Mouse (Mus musculus) spleen, postnatal 10 days (tissue): Measurements from ENCODE around the gene Cdc42bpa.
"Not testable (repeated sequence)": the region's sequence is repeated elsewhere in the genome, so short reads cannot be mapped to it uniquely, and the experiment has no call there.

Source experiments
- DNase-seq, 2 experiments: peaks; one replicate each; pipeline ENCODE4 v3.0.0; 2021 to 2022; ENCODE audit warnings: low spot score in 2 of 2

Cdc42bpa gene

DNA sequence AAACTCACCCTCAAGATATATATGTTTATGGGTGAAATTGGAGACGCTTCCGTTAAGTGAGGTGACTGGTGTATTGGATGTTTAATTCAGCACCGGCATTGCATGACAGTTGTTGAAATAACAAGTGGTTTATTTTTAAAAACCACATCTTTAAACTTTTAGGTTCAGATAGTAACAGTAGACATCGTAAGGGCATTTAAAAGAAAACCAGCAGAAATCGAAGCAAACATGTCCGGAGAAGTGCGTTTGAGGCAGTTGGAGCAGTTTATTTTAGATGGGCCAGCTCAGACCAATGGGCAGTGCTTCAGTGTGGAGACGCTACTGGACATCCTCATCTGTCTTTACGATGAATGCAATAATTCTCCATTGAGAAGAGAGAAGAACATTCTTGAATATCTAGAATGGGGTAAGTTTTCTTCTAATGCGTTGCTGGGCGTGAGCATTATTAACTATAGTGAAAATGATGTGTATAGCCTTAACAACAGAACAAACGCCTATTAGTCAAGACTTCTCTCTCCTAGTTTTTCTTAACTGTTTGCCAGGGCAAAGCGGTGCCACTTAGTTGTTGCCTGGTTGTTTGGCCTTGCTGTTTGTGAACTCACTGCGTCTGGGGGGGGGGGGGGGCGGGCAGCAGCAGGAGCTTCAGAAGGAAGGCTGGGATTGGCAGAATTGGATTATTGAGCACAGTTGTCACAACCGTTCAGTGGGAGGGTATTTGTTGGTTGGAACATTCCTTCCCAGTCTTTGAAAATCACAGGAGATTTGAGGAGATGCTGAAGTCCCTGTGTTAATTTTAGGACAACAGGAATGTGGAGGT lies 818 bp downstream of the Cdc42bpa start:
- peak in 1 of 2 experiments; percentile 18 for DNase-seq

DNA sequence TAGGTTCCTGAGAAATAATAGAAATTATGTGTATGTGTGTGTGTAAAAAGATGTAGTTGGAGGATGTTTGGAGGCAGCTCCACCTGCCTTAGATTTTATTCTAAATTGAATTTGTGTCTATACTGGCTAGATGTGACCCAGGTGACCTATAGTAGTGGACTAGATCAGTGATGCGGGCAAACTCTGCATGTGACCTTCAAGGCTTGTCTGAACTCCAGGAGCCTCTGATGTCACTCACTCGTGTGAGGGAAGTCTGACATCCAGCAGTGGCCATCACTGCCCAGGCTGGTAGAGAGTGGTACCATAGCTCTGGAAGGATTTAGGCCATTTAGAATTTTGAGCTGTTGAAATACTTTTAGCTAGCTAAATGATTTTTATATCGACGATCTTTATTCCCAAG lies 1.5 kb downstream of the Cdc42bpa start:
- DNase-seq = no peak

DNA sequence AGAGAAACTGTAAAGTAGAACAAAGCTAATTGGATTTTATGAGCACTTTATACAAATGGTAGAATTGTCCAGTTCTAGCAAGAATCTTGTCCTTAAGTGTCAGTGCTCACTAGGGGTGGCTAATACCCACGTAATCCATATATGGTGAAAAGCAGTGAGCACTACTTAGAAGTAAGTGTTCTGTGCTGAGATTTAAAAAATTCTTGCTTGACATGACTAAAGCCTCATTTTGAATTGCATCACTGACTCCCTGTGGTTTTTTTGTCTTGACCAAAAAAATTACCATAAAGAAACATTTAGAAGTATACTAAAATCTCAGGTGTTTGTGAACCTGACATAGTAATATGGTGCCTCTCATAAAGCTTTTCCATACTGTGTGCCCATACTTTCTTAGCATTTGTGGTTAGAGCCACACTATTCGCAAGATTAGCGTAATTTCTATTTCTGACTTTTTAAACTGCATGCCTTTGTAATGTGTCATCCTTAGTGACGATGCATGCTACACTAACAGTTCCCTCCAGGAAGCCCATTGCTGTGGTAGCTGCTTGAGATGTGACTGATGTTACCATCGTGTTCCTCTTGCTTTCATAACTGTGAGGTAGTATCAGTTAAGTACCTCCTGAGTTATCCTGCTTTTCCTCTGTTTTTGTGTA lies 9.6 kb downstream of the Cdc42bpa start:
- no peak for DNase-seq

DNA sequence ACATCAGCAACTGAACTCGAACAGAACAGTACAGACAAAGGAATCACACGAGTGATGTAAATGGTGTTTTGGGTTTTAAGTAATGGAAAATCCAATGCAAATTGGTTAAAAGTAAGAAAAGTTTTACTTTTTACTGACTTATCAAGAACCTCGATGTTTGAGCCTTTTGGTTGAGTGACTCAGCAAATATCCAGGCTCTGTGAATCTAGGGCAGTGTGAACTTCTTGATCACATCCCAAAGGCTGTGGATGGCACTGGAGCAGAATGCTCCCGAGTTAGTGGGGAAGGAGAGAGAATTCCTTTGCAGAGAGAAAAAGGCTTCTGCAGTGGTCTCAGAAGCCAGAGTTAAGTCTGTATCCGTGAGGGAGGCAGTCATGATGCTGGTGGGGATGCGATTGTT lies 14.7 kb downstream of the Cdc42bpa start:
- DNase-seq = no peak

DNA sequence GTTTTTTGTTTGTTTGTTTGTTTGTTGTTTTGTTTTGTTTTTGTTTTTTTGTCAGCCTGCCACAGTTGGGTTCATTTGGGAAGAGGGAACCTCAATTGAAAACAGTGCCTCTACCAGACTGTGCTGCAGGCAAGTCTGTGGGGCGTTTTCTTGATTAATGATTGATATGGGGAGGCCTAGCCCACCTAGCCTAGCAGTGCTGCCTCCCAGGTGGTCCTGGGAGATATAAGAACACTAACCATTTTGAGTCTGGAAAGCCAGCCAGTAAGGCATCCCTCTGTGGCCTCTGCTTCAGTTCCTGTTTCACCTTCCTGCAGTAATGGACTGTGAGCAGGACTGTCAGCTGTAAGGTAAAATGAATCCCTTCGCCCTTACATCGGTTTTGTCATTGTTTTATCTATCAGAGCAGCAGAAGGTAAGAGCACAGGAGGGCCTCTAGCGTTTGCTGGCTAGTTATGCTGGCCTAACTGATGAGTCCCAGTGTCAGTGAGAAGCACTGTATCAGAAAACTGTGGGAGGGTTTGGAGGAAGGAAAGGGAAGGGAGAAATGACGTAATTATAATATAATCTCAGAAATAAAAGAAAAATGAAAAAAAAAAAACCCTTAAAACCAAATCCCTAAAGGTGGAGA lies 15.5 kb downstream of the Cdc42bpa start:
- no peak for DNase-seq

DNA sequence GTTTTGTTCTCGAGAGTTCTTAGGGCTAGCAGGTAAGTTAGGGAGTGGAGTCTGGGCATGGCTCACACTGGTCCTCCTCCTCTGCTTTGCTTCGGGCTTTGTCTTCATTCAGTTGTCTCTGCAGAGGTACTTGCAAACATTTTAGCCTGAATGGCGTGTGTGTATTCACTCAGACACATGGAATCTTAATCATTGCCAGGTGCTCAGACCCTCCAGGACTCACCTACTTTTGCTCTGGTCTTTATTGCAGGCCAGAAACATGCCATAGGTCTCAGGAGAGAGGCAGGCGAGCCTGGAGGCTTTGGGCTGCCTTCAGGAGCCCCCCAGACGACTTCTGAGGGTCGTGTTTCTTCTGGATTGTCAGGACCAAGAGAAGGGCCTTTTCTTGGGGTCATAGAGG lies 17.2 kb downstream of the Cdc42bpa start:
- DNase-seq = no peak

DNA sequence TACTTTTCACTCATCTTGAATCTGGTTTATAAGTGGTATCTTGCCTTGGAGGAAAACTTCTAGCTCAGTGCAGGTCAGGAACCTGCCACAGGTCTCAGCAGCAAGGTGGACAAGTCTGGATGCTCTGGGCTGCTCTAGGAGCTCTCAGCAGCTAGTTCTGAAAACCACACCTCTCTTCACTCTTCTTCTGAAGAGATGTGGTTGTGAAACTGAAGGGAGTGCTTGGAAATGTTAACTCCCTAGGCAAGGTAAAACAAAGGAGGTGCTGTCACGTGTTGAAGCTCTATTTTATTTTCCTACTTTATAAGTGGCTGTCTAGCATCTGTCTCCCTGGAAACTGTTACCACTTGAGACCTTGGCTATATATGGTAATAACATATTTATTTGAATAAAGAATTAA lies 18.5 kb downstream of the Cdc42bpa start:
- DNase-seq = no peak

DNA sequence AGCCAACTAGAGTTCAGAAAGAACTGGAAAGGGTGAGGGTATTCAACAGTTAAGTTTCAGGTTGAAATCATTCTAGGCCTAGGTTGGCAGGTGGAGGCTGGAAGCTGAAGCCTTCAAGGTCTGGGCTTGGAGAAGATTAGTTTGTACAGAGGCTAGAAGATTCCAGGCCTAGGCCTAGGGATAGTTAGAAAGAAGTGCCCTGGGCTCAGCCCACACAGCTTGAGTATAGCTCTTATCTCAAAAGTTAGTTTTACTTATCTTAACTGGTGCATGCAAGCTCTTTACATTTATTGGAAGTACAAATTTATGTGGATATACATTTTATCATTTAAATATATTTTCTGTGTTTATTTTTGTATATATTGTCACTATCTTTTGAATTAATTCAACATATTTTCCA lies 21.4 kb downstream of the Cdc42bpa start:
- no peak for DNase-seq

DNA sequence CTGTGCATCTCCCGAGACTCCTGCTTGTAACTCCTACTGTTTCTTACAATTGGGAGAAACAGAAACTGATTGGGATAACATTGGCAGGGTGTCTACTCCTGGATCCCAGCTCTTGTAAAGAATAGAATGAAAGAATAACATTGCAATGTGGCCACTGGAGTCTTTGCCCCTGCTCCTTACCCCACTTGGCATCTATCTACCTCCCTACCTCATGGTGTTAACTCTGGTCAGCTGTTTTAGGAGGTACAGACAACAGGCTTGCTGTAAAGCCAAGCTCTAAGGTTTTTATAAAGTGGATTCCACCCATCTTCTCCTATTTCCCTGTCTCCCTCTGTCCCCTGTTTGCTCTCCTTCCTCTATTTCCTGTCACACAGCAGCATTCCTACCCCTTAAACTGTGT lies 21.9 kb downstream of the Cdc42bpa start:
- no peak for DNase-seq

DNA sequence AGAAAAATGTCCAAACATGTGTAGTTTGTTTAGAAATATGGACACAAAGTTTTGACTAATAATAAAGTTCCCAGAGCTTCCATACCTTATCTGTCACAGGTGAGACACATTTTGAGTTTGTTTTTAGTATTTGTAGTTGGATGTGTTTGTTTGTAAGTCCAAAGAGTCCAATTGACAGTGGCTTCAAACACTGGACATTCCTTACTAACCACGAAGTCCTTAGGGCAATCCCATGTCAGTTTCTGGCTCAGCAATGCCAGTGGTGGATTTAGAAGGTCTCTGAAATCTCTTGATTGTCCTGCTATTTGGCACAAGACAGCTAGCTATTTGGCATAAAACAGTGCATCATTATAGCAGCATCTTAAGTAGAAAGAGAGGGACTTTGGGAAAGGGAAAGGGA lies 22.7 kb downstream of the Cdc42bpa start:
- DNase-seq = no peak

DNA sequence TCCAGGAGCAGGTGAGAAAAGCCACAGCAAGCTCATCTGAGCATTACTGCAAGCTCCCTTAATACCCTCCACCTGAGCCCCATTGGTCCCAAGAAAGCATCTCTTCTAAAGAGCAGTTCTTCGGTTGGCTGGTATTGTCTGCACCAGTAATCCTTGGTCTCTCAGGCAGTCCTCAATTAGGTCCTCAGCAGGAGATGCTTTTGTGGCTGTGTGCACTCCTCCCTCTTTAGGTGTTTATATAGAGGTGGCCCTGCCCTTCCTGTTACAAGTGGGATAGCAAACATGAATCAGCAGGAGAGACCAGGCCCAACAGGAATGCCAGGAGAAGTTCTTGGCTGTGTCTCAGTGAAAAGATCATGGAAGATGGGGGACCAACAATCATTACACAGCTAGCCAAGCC lies 23.9 kb downstream of the Cdc42bpa start:
- no peak for DNase-seq

DNA sequence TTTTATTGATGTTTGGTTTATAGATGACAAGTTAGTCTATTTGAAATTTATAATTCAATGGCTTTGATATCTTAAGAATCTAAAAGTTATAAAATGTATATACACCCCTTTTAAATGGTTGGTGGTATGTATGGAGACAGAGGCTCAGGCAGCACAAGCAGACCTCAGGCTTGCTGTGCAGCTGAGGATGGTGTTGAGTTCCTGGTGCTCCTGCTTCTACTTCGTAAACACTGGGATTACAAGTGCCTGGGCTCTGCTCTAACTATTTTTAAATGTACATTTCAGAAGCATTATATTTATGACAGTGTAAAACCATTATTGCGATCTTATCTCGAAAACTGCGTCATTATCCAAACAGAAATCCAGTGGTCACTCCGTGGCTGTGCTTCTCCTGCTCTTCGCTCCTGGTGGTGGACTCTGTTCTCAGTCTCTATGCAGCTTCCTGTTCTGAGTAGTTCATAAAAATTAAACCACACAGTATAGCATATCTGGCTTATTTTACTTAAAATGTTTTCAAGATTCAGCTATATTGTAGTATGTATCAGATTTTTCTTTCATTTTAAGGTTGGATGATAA lies 31.5 kb downstream of the Cdc42bpa start:
- DNase-seq = no peak

DNA sequence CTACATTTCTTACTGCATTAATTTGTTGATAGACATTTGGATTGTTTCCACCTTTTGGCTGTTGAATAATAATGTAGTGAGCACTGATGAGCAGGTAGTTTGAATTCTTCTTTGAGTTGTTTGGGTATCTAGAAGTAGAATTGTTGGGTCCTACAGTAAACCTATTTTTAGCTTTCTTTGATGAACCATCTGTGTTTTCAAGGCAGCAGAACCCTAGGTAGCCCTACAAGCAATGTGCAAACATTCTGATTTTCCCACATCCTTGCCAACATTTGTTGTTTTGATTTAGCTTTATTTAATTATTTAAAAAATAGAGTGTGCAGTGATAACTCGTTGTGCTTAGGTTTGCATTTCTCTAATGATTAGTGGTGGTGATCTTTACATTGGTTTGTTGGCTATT lies 32.0 kb downstream of the Cdc42bpa start:
- DNase-seq = no peak

DNA sequence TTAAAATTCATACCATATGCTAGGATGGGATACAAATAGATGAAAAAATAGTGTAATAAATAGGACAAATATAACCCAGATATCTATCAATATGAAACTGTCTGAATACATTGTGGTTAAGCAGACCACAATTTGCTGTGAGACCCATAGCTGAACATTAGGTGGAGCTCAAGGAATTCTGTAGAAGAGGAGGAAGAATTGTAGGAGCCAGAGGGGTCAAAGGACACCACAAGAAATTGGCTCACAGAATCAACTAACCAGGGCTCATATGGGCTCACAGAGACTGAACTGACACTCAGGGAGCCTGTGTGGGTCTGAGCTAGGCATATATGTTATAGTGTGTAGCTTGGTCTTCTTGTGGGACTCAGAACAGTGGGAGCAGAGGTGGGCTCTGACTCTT lies 47.8 kb downstream of the Cdc42bpa start:
- DNase-seq = no peak

DNA sequence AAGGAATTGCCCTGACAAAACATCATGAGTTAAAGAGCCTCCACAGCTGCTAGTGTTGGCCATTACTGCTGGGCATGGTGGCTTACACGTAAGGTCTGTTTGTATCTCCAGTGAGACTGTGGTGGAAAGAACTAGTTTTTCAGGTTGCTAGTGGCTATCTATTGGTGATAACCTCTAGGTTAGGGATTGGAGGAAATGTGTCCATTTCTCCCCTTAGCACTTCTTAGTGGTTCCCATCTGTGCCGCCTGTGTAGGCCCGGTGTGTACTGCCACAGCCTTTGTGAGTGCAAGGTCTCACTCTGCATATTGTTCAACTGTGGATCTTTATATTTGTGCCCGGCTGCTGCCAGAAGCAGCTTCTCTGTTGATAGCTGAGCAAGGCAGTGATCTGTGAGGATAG lies 53.2 kb downstream of the Cdc42bpa start:
- no peak for DNase-seq

DNA sequence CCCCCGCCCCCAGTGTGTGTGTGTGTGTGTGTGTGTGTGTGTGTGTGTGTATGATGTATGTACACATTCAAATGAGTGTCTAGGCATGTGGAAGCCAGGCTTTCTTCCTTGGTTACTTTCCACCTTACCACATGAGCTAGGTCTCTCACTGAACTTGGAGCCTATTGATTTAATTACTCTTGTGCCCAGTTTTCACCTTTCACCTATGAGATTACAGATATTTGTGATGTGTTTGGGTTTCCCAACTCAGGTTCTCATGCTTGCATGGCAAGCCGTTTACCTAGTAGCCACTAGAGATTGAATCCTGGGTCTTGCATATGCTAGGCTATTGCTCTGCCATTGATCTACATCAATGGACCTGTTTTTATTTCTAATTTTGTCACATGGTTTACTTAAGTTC lies 57.9 kb downstream of the Cdc42bpa start:
- DNase-seq = no peak

DNA sequence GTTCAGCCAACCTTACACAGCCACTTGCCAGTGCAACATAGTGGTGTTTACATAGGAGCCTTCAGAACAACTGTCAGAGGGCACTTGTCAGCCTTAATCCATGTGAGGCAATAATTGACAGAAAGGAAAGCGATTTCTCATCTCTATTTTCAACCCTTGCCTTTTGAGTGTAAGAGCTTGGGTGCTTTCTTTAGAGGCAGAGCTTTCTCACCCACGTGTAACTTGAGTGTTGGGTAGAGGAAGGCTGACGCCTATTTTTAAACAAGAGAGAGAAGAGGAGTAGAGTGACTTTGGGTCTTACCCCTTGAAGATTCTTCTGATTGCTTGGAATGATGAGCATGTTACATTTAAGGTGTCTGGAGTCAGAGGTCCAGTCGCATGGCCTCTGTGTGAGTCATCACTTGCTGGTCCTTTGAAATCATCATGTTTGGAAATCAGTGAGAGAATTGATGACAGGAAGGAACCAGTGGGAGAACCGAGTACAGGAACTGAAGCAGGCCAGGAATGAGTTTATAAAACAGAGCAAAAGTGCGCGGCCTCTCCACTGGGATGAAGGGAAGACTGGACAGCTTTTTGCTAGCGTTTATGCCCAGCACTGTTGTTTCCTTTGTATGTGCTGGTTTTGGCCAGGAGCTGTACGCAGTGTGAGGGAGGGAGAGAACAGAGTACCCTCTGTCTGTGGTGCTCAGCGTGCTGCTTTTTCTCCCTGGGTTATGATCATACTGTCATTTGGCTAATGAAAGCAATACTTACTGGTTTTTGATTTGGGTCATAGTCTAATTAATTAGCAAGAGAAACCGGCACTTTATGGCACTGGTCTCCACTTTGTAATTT lies 61.4 kb downstream of the Cdc42bpa start:
- no peak for DNase-seq

DNA sequence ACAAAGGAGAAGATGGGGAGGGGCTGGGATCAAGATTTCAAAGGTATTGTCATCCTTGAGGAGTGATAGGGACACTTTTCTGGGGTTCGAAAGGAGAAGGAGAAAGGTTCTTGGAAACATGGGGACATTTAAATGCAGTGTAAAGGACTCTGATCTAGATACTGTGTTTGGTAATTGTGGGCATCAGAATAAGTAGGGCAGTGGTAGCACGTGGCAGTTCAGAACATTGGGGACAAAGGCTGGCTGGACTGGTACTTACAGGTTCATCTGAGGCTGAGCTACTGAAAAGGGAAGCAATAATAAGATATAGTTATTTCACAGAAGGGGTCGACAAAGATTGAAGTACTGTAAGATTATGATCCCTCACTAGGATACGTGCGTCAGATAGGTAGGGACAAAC lies 63.2 kb downstream of the Cdc42bpa start:
- no peak for DNase-seq

DNA sequence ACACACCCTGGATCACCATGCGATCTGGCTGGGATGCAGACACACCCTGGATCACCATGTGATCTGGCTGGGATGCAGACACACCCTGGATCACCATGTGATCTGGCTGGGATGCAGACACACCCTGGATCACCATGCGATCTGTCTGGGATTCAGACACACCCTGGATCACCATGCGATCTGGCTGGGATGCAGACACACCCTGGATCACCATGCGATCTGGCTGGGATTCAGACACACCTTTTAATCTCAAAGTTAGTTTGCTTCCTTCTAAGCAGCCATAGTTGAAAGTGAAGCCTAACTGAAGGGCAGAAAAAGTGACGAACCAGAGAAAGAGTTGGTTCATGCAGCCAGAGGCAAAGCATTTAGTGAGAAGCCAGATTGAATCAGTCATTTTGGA lies 69.6 kb downstream of the Cdc42bpa start:
- not testable (repeated sequence) for DNase-seq

DNA sequence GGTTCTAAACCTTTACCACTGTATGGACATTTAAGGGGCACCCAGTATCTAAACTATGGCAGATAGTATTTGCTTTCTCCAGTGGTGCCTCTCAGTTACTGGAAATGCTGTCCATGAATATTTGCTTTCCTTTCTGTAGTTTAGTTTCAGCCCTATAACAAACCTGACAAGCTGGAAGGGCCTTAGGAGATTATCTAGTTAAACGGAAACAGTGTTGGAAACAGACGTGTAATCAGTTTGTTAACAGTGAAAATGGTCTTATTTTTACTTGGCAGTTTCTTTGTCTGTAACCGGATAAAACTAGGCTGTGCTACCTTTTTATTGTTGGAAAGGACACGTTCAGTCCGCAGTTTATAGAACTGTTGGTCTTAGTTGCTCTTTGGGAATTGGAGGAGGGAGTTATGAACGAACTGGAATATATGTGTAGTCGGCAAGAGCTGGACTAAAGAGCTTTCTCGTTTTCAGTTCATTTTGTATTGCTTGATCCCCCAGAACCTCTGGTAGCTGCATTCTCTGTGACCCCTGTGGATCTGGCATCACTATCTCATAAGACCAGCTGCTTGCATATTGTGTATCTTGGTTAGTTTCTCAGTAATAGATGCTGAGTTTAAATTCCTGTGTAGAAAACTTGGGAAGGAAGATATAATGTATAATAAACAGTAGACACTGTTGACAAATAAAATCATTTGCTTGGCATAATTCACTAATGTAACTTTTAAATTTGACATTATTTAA lies 70.5 kb downstream of the Cdc42bpa start:
- DNase-seq = no peak
